Mouse (Mus musculus) E14TG2a.4 (cell line): Measurements from ENCODE around the gene Gm10382.

ENCODE experiments used
- CTCF ChIP-seq: conservative IDR thresholded peaks from 2 replicates; pipeline ENCODE4 v1.5.1; 2014; ENCODE audit warnings: low read length
- POU5F1 ChIP-seq: IDR thresholded peaks from 2 replicates; pipeline ENCODE4 v1.6.1; 2014; ENCODE audit warnings: low read length, borderline replicate concordance

DNA sequence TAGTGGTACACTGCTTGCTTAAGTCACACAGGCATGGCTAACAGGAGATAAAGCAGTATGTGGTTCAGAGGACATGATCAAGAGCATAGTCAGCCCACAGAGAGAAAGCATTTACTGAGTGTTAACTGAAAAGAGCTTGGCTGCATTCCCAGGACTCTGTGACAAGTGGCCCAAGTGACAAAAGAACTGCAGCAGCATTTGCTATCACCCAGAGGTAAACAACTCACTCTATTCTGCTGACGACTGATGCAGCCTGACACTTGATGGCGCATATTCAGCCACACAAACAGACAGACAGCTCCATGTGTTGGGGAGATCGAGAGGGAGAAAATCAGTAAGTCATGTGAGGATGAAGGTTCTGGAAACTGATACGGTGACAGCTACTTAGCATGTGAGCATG, 24.6 kb downstream of the Gm10382 start:
- TF ChIP-seq CTCF (no peak), POU5F1 (no peak)
